Mouse (Mus musculus): ENCODE data around the gene Ccnj.

DNA sequence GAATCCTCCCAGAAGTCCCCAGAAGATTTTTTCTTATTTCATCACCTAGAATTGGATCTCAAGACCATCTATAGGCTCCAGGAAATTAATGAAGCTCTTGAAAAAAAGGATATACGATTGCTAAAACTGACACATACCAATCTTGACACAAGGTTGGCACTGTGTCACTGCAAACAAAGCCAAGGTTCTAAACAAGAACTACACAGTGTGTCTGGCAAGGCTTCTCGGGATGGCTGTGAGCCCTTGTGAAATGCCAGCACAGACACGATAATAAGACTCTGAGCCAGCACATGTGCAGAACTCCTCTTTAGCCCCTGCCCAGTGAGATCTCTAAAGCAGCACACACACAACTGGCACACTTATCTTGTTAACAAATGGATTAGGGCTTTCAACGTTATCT lies 28.5 kb downstream of the Ccnj start:
- TF ChIP-seq CTCF (IDR thresholded peaks at IDR 0.05; ENCODE audit: low read depth) = no peak
- TF ChIP-seq EP300 (IDR thresholded peaks at IDR 0.05; ENCODE audit: low read depth) = no peak
